Mouse (Mus musculus) stomach, postnatal 0 days (tissue): ENCODE measurements around the gene Foxn3.

Source experiments
- CTCF ChIP-seq: IDR thresholded peaks from 2 replicates; pipeline ENCODE4 v1.5.1; 2016; ENCODE audit warnings: antibody characterized with exemption, low read depth, mild to moderate bottlenecking, moderate library complexity
- EP300 ChIP-seq: optimal IDR thresholded peaks from 2 replicates; pipeline ENCODE3; 2016; ENCODE audit warnings: antibody characterized with exemption

- no peak for TF ChIP-seq CTCF
- TF ChIP-seq EP300 = no peak
These were observed 278.2 kb downstream of the Foxn3 start for GRCm38 (mm10) chr12:99285199-99285598.
